Mouse (Mus musculus) small intestine, adult 2 months (tissue): Measurements from ENCODE around the gene Selplg.

ENCODE experiments used
- CTCF ChIP-seq: fragments of 200-500 bp; IDR thresholded peaks from 2 replicates; pipeline ENCODE4 v1.5.1; 2012; ENCODE audit warnings: low read depth, mild to moderate bottlenecking, control low read depth, inconsistent platforms, low read length, moderate library complexity, mixed read lengths; ENCODE audit not compliant: insufficient replicate concordance, insufficient read length; ENCODE audit errors: extremely low read depth
- POLR2A ChIP-seq: fragments of 200-500 bp; IDR thresholded peaks from 2 replicates; pipeline ENCODE4 v1.6.1; 2012; ENCODE audit warnings: low read depth, mild to moderate bottlenecking, control low read depth, inconsistent platforms, low read length, moderate library complexity

- no peak for TF ChIP-seq POLR2A
- TF ChIP-seq CTCF: no peak
Measured at GRCm38 (mm10) chr5:113847636-113848035, 15.2 kb upstream of the Selplg start.
